Mouse (Mus musculus) thymus, postnatal 0 days (tissue): ENCODE measurements at regions not wholly inside any gene's neighbourhood (a gene's known extent, or its start where the extent isn't known, plus 50 kb on each side); places are given as distances from the start of the nearest gene placed in this dataset.

Experiments
- DNase-seq: peaks from one replicate; pipeline ENCODE4 v3.0.0-alpha.2; 2015; ENCODE audit warnings: low spot score

DNA sequence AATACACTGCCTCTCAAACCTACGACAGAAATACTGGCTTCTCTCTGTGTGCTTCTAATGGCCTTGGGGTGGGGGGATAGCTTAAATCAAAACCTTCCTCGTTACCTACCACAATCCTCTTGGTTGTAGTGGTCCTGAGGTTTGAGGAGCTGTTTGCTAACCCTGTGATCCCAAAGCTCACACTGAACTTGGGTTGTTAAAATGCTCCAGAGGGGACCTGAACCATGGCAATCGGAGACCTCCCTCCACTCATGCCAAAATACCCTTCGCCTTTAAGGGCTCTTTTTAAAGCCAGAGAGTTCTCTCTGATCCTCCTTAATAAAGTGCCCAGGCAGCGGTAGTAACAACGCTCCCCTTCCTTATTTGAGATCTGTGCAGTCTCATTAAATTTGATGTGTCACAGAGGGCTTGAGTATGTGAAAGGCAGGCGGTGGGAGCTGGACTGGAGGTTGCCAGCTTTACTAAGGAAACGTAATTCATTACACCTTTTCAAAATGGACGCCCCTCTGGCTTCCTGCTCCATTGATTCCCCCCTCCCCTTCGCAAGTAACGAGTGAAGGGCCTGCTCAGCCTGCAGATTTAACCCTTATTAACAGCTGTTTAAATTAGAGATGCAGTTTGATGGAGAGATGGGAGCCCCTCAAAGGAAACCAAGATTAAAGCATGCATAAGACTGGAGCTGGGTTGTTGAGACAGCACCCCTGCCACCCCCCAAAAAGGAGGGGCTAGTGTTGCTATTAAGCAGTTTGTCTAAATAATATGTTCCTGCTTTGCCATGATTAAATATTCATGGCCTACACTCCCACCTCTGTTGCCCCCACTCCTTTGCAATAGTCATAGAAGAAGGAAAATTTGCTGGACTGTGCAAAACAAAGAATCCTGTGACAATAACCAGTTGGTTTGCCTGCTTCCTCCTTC lies 289.4 kb downstream of the Sorl1 start:
- DNase-seq, result no peak

- no peak for DNase-seq
These were observed 290.7 kb downstream of the Sorl1 start for GRCm38 (mm10) chr9:41833408-41833807.

DNA sequence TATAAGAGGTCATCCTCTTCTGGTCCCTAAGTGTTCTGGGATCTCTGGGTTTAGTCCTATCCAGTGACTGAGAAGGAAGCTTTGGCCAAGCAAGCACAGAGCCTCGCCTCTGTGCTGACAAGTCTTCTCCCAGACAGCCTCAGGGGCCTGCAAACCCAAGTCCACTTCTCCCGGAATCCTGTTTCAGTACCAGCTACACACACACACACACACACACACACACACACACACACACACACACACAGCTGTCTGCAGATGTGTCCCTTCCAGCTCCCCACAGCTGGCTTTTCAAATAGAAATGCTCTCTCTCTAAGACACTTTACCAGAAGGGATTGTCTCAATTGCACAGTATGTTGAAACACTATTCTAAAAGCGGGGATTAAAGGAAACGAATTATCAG lies 296.7 kb downstream of the Sorl1 start:
- DNase-seq, result no peak

DNA sequence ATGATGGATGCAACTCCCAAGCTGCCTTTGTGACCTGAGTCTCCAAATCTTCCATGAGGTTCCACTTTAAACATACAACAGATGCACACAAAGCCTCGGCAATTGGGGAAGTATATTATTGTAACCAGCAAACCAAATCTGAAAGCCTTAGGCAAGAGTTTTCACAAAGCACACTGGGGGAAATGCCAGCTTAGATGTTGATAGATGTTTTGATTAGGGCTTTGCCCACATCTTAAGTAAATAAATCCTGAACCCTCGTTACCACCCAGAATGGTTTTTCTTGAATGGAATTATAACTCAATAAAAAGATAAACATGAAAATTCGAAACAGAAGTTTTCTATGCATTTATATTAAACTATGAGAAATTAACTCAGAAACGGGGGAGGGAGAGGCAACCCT lies 302.7 kb downstream of the Sorl1 start:
- no peak for DNase-seq

DNA sequence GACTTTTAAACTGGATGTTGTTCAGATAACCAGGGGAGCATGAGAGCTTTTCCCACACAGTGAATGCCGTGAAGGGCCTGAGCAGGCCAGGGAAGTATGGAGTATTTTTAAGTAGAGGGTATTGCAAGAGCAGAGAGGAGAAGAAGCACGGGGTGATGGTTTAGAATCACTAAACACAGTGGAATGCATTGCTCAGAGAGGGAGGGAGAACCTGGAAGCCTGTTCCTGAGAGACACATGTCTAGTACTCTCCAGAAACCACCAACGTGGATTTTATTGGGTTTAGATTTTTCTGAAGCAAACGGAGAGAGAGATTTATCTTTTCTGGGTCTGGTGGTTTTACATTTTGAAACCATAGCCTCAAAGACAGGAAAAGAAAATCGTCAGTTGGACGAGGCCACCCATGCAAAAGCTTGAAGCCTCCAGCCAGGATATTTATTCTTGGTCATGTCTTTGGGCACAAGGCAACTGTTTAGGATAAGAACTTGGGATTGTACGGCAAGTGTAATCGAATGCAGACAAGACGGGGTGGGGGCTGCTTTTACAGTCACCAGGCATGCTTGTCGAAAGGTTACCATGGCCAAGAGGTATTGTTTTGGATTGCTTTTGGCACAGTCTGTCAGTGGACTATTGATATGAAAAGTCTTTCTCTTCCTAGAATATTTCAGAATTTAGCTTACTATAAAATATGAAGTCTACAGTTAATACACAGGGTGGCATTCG lies 306.2 kb downstream of the Sorl1 start:
- no peak for DNase-seq

GRCm38 (mm10) chr9:41815921-41816320 lies 308.2 kb downstream of the Sorl1 start:
- DNase-seq, result no peak

- no peak for DNase-seq
These were observed 314.8 kb downstream of the Sorl1 start for GRCm38 (mm10) chr9:41809291-41809690.

DNA sequence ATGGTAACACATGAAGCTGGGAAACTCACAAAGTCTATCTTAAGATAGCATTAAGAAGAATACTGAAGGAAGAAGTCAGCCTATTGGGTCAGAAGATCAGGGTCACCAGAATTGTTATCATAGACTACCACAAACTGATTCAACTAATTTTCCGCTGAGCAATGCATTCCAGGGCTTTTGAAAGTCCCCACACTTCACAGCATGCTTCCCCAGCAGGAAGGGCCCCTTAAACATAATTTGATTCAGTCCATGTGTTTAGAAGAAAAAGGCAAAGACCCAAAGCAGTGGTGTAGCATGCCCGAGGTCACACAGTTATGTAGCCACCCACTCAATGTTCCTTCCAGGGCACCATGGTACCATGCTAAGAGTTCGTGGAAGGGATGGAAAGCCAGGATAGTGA lies 315.3 kb downstream of the Sorl1 start:
- DNase-seq, result no peak

- DNase-seq, result no peak
These were observed 317.8 kb downstream of the Sorl1 start for GRCm38 (mm10) chr9:41806289-41806621.

- DNase-seq, result no peak
These were observed 318.4 kb downstream of the Sorl1 start for GRCm38 (mm10) chr9:41805491-41806288.

DNA sequence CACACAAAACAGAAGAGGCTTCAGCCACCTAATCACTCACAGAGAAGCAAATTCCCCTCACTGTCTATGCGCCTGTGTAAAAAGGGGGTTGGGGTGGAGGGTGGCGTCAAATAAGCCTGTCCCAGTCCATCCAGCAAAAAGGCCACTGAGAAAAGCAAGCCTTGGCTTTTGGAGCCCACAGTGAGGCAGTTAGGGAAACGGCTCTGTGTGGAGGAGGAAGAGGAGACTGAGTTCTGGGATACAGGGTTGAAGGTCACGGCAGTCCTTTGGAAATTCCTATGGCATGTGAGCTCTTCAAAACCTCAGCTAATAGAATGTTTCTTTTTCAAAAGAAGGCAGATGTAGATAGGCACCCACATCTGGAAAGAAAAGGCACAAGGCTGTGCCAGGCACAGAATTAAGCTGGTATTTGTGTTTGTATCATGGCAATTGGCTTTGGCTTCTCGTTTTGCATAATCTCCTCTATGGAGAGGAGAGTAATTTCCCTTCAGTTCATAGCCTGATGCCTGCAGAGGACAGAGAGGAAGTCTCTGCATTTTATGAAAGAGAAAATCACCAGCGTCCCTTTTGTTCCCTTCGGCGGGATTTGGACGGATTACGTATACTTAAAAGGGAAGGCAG lies 319.3 kb downstream of the Sorl1 start:
- DNase-seq, result no peak

DNA sequence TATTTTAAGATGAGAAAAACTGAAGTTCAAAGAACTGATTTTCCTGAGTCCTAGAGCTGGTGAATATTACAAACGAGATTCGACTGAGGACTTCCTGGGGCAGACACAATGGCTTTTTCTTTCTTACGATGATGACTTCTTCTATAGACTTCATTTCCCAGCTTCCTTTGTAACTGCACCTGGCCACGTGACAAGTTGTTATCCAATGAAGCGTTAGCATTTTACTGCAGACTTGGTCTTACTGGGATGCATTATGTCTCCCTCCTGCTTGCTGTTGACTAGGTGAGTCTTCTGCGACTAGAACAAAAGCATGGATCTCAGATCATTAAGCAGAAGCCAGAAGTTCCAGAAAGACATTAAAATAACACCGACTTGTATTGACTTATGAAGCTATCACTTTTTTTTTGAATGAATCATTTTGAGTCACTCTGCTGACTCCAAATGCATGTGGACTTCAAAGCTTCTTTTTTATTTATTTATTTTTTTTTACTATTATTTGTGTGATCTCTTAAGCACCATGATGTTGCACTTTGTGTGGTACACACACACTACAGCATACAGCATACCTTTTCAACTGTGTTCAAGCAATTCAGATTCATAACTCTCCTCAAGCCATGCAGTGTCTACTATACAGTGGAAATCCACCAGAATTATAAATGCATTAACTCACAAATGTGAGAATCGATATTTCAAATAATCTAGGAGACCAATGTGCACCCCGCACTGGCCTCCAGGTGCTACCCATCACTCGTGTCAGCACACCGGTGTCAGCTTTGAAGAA lies 320.2 kb downstream of the Sorl1 start:
- no peak for DNase-seq

GRCm38 (mm10) chr9:41801376-41801775 lies 322.7 kb downstream of the Sorl1 start:
- DNase-seq, result no peak

DNA sequence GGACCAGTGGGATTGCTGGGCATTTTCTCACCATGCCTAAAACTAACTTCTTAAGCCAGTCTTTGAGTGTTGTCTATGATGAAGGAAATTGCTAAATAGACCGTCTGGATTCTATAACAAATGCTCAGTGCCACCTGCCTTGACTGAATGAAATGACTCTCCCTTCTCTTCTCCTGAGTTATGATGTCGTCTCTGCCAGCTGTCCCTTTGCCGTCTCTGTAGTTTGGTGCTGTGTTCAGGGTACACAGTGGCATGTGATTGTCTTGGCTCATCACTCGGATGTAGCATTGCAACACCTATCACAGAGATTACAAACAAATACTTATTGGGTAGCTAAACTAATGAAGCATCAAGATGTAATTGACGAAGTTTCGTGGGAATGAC lies 331.3 kb downstream of the Sorl1 start:
- no peak for DNase-seq

DNA sequence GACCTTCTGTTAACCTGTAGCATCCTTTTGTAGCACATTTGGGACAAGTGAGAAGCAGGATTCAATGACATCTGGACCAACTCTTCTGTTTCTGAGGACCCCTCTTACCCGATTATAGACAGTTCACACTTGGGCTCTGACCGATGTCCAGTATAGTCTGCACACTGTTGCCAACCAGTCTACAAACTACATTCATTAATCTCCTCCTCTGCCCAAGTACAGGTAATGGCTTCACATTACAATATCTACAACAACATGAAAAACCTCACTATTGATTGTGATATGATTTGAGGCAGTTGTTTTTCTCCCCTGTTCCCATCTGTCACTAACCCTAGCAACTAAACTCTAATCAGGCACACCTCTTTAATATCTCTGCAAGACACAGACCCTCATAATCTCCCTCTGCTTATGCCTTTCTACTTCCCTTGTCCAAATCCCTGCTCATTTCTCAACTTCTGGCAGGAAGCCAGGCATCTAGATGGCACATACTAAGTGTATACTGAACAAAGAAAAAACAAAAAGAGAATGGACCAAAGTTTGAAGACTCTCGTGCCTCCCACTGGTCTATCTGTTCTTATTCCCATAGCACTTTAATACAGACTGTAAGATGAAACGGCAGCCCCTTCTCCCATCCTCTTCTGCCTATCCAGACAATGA lies 331.8 kb downstream of the Sorl1 start:
- no peak for DNase-seq

DNA sequence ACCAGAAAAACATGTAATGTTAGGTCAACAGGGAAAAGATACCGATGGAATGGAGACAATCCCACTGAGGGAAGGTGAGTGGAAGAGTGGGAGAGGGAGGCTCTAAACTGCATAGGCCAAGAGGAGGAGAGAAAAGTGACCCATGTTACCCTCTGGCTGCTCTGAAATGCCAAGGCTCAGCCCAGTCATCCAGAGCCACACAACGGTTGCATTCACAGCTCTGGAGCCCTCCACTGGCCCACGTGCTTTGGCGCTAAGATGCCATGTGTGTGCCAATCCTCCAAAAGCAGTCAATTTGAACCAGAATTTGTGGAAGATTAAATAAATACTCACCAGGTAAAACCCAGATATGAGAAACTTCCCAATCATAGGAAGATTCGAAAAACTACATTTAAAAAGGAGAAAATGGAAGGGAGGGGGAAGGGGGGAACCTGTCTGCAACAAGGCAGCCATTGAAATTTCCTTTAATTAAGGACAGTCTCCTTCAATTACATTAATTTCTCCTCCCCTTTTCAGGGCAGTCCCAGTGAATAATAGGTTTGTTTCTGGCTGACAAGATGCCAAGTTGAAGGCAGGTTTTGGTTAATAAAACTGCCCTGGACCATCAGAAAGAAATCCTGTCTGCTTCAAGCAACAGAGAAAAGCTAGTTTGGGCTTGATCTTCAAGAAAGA lies 332.5 kb downstream of the Sorl1 start:
- no peak for DNase-seq

- DNase-seq, result no peak
These were observed 339.0 kb downstream of the Sorl1 start for GRCm38 (mm10) chr9:41785131-41785530.

DNA sequence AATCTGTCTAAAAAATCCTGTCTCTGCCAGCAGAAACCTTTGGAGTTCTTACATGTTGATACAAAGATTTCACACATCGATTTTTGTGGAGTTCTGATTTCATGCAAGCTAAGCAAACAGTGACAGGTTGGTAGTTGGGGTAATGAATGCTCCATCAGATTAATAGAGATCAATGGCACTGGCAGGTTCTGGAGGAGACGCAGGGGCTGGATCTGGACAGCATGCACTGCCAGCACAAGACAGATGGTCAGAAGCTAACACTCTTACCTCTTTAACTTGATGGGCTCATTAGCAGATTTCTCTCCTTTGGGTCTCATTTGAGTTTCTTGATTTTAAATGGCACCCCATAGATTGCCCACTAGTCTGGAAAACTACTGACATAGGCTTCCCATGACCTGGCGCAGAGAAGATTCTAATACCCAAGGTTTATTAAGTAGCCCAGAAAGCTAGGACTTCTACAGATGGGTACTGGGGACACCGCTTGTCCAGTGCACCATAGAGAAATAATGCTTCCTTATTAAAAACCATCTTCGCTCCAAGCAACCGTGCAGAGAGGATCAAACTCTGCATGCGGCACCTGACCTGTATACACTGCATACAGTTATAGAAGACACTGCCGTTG lies 351.7 kb downstream of the Sorl1 start:
- no peak for DNase-seq

DNA sequence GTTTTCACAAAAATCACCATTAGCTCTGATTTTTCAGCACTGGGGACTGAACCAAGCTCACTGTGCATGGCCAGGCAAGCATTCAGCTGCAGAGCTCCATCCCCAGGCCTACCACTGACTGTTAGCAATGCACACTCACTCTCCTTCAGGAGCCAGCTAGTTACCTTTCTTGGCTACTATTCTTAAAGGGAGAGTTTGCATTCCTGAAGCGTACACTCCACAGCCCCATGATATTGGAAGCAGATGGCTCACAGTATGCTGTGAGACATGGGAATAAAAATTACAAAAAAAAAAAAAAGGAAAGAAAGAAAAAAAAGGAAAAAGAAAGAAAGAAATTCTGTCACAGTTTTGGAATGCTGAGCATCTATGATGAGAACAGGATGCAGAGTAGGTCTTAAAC lies 352.8 kb downstream of the Sorl1 start:
- DNase-seq, result no peak
